Mouse (Mus musculus): ENCODE measurements around the gene BC028528. TPM values are rescaled to one million over a fixed set of nuclear protein-coding genes. Genes with fewer than 3 reads are reported as not detected.

BC028528 gene
- polyA plus RNA-seq, 1 experiment from 2014 or later, result 20.1 TPM

DNA sequence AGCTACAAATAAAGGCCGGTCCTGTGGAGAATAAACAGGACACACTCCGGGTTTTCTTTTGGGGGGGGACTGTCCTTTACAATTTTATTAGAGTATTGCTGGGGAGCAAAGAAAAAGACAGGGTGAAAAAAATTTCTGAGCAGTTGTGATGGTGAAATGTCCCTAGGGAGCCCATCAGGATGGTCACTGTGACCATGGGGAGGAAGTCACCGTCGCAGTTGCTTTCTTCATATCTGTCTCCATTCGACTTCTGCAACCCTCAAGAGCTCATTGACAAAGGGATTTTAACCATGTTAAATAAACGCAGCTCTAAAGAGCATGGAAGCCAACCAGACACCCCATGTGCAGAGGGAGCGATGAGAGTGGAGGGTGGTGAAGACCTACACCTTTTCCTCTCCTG is 25.0 kb upstream of the BC028528 start:
- ATAC-seq (ENCODE audit: low read depth), result no peak
- DNase-seq (ENCODE audit: low spot score), result no peak
- 73% methylated on average over 7 of the region's 7 CpGs for WGBS
- no peaks in the 10 kb centered on the region for H3K9me3 ChIP-seq (ENCODE audit: control insufficient read depth, low read length)
- H3K27me3 ChIP-seq (replicated peaks; ENCODE audit: control insufficient read depth, insufficient read depth, low read length), result no peaks in the 10 kb centered on the region
- H3K4me1 ChIP-seq (ENCODE audit: control insufficient read depth, insufficient read depth, low read length), result no peaks in the 10 kb centered on the region
- H3K27ac ChIP-seq (replicated peaks; ENCODE audit: low read depth, low read length), result no peak overlapping the region
- no peaks in the 10 kb centered on the region for H3K36me3 ChIP-seq (ENCODE audit: control insufficient read depth, insufficient read depth, low read length)
- H3K9ac ChIP-seq (ENCODE audit: low read depth, low read length), result no peak overlapping the region
- no peak overlapping the region for H3K4me3 ChIP-seq (ENCODE audit: low read depth, low read length)
- no peak overlapping the region for H3K4me2 ChIP-seq (ENCODE audit: low read depth, low read length)

DNA sequence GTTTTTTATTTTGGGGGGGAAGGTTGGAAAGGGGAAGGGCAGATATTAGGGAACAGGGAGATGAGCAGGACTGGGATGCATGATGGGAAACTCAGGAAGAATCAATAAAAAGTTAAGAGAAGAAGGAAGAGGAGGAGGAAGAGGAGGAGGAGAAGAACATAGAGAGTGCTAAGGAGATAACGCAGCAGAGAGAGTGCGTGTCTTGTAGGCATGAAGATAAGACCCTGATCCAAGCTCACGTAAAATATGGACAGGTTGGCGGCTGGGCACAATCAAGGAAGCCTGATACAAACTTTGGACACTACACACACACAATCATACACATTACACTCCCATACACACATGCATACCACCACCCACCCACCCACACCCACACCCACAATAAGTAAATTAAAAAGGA is 22.9 kb upstream of the BC028528 start:
- H3K27ac ChIP-seq (replicated peaks; ENCODE audit: low read depth, low read length), result no peak overlapping the region
- DNase-seq (ENCODE audit: low spot score) (no peak), ATAC-seq (ENCODE audit: low read depth) (no peak)
- H3K9me3 ChIP-seq (ENCODE audit: control insufficient read depth, low read length), result no peaks in the 10 kb centered on the region
- no peaks in the 10 kb centered on the region for H3K27me3 ChIP-seq (replicated peaks; ENCODE audit: control insufficient read depth, insufficient read depth, low read length)
- no peaks in the 10 kb centered on the region for H3K36me3 ChIP-seq (ENCODE audit: control insufficient read depth, insufficient read depth, low read length)
- no peak overlapping the region for H3K9ac ChIP-seq (ENCODE audit: low read depth, low read length)
- no peaks in the 10 kb centered on the region for H3K4me1 ChIP-seq (ENCODE audit: control insufficient read depth, insufficient read depth, low read length)
- H3K4me2 ChIP-seq (ENCODE audit: low read depth, low read length), result no peak overlapping the region
- WGBS, result 82% methylated on average over 4 of the region's 4 CpGs
- H3K4me3 ChIP-seq (ENCODE audit: low read depth, low read length), result no peak overlapping the region

DNA sequence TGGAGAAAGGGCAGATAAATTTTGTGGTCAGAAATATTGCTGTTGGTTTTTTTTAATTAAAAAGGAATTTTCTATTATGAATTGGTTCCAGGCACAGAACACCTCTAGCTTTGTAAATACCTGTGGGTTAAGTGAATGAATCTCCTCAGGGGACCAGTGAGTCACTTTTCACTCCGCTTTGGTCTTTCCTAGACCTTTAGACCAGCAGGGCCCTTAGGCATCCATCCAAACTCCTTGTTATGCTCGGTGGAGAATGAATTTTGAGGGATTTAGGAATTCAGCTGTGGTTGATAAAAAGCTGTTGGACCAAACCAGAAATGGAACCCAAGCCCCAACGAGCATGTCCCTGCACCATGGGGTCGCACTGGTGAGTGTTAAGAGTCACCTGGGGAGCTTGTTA is 15.8 kb upstream of the BC028528 start:
- Histone ChIP-seq H3K27me3 (replicated peaks; ENCODE audit: control insufficient read depth, insufficient read depth, low read length) (no peaks in the 10 kb centered on the region), H3K4me2 (ENCODE audit: low read depth, low read length) (no peak overlapping the region), H3K9me3 (ENCODE audit: control insufficient read depth, low read length) (no peaks in the 10 kb centered on the region), H3K4me3 (ENCODE audit: low read depth, low read length) (no peak overlapping the region), H3K9ac (ENCODE audit: low read depth, low read length) (no peak overlapping the region), H3K36me3 (ENCODE audit: control insufficient read depth, insufficient read depth, low read length) (no peaks in the 10 kb centered on the region), H3K27ac (replicated peaks; ENCODE audit: low read depth, low read length) (no peak overlapping the region), H3K4me1 (ENCODE audit: control insufficient read depth, insufficient read depth, low read length) (peaks cover 28% of the 10 kb centered on the region)
- no peak for ATAC-seq (ENCODE audit: low read depth)
- 34% methylated on average over 4 of the region's 4 CpGs for WGBS
- DNase-seq (ENCODE audit: low spot score), result no peak

DNA sequence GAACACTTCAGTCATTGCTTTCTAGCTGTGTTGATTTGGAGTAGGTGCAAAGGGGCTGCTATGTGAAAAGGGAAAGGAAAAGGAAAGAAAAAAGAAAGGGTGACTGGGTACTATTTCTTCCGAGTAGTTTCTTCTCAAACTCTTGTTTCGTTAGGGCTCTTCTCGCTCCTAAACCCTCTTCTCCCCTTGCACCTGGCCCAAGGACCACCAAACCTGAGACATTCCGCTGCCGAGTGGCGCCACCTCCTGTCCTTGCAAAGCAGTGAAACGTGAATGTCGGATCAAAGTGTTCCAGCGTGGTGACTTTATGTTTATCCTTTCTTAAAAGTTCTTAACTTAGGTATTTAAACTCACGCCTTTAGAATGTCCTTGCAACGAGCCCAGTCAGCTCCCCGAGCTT is 15.1 kb upstream of the BC028528 start:
- ATAC-seq (ENCODE audit: low read depth) (no peak), DNase-seq (ENCODE audit: low spot score) (peak; percentile 48)
- Histone ChIP-seq H3K9ac (ENCODE audit: low read depth, low read length) (0 out of 2 replicates have a peak overlapping the region, but pooled peaks have one; percentile 37), H3K36me3 (ENCODE audit: control insufficient read depth, insufficient read depth, low read length) (no peaks in the 10 kb centered on the region), H3K4me2 (ENCODE audit: low read depth, low read length) (peak overlapping the region; percentile 65), H3K27me3 (replicated peaks; ENCODE audit: control insufficient read depth, insufficient read depth, low read length) (no peaks in the 10 kb centered on the region), H3K4me1 (ENCODE audit: control insufficient read depth, insufficient read depth, low read length) (peaks cover 28% of the 10 kb centered on the region), H3K27ac (replicated peaks; ENCODE audit: low read depth, low read length) (no peak overlapping the region), H3K9me3 (ENCODE audit: control insufficient read depth, low read length) (no peaks in the 10 kb centered on the region), H3K4me3 (ENCODE audit: low read depth, low read length) (peak overlapping the region; percentile 22)
- WGBS, result under 1% methylated on average over 12 of the region's 12 CpGs

DNA sequence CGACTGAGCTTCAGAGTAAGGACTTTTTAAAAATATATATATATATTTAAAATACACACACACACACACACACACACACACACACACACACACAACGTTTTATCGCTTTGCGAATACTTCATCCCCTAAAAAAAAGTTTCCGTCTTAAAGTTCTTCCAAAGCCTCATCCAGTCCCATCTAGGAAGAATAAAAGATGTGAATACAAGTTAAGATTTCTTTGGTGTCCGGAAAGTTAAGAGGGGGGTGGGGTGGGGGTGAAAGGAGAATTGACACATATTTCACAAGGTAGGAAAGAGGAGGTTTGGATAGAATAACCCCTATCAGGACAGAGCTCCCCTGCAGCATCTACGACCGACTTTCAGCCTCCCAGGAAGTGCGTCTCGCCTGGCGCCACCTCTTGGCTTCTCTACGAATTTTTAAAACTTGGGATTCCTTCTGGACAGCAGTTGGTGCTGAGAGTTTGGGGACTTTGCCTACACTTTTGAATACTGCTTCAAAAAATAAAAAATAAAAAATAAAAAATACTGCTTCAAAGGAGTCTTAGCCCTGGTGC is 14.2 kb upstream of the BC028528 start:
- ATAC-seq (ENCODE audit: low read depth), result 0 out of 2 replicates have a peak, but pooled peaks have one; percentile 26
- H3K4me1 ChIP-seq (ENCODE audit: control insufficient read depth, insufficient read depth, low read length), result peaks cover 28% of the 10 kb centered on the region

DNA sequence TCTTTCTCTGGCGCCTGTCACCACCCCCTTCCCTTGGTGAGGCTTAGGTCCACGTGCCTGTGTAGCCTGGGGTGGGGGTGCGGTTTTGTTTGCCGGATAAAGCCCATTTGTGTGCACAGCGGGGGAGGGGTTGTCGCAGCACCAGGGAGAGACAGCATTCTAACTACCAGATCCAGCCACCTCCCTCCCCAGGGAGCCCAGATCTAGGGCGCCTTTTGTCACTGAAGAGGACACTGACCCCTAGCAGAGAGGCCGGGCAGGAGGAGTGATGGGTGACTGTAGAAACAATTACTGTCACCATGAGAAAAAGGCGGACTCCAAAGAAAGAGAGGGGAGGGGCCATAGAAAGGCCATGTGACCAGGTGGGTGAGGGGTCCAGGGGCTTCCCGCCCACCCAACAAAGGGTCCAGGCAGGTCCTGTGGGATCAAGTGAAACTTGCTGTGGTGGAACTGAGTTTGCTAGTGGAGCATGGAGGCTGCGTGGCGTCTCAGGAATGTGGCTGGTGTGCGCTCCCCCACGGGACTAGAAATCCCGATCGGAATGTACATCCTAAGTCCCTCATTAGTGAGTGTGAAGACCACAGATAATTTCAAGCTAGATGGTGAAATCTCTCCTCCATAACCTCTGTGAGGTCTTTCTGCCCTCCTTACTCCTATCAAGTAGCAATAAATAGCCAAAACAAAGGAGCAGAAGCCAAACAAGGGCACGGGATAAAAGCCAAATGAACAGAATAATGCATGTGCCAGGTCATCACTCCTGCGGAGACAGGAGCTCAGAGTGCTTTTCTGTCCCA is 13.5 kb upstream of the BC028528 start:
- DNase-seq (ENCODE audit: low spot score), result peak; percentile 64
- H3K9ac ChIP-seq (ENCODE audit: low read depth, low read length), result peak overlapping the region; percentile 38
- peak overlapping the region; percentile 65 for H3K4me2 ChIP-seq (ENCODE audit: low read depth, low read length)
- no peaks in the 10 kb centered on the region for H3K27me3 ChIP-seq (replicated peaks; ENCODE audit: control insufficient read depth, insufficient read depth, low read length)
- no peak overlapping the region for H3K27ac ChIP-seq (replicated peaks; ENCODE audit: low read depth, low read length)
- H3K36me3 ChIP-seq (ENCODE audit: control insufficient read depth, insufficient read depth, low read length), result no peaks in the 10 kb centered on the region
- peak overlapping the region; percentile 37 for H3K4me3 ChIP-seq (ENCODE audit: low read depth, low read length)
- peak; percentile 27; the same call in 1 of the 2 replicates for ATAC-seq (ENCODE audit: low read depth)
- under 1% methylated on average over 17 of the region's 18 CpGs for WGBS
- no peaks in the 10 kb centered on the region for H3K9me3 ChIP-seq (ENCODE audit: control insufficient read depth, low read length)
- H3K4me1 ChIP-seq (ENCODE audit: control insufficient read depth, insufficient read depth, low read length), result peaks cover 28% of the 10 kb centered on the region

More for the DNA sequence above, 14.2 kb upstream of the BC028528 start:
- no peaks in the 10 kb centered on the region for H3K27me3 ChIP-seq (replicated peaks; ENCODE audit: control insufficient read depth, insufficient read depth, low read length)
- no peaks in the 10 kb centered on the region for H3K9me3 ChIP-seq (ENCODE audit: control insufficient read depth, low read length)
- H3K4me3 ChIP-seq (ENCODE audit: low read depth, low read length), result peak overlapping the region; percentile 37
- peak; percentile 77 for DNase-seq (ENCODE audit: low spot score)
- no peak overlapping the region for H3K27ac ChIP-seq (replicated peaks; ENCODE audit: low read depth, low read length)
- H3K4me2 ChIP-seq (ENCODE audit: low read depth, low read length), result peak overlapping the region; percentile 65
- 0 out of 2 replicates have a peak overlapping the region, but pooled peaks have one; percentile 38 for H3K9ac ChIP-seq (ENCODE audit: low read depth, low read length)
- 0% methylated on average over 12 of the region's 12 CpGs for WGBS
- no peaks in the 10 kb centered on the region for H3K36me3 ChIP-seq (ENCODE audit: control insufficient read depth, insufficient read depth, low read length)

DNA sequence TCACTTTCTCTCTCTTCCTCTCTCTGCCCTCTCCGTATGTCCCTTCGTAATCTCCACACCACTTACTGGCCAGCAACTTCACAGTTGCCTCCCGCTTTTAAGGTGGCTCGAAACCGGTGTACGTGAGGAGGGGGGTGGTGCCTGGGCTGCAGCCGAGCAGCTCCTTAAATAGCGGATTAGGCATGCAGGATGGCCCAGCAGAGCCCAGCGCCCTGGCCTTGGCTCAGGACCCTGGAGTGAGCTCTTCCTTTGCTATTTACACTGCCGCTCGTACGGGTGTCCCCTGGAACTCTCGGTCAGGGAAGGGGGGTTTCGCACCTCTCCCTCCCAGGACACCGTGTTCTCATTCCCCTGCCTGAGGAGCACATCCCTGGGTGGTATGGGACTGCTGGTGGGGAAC is 12.8 kb upstream of the BC028528 start, which contains the start of gene Car14:
TSS of gene Car14 (minus strand) at position 124 of the 400 bp plus-strand sequence.
- Histone ChIP-seq H3K4me2 (ENCODE audit: low read depth, low read length) (peak within 1 kb of the TSS; percentile 65), H3K9ac (ENCODE audit: low read depth, low read length) (peak within 1 kb of the TSS; percentile 51), H3K36me3 (ENCODE audit: control insufficient read depth, insufficient read depth, low read length) (no peaks in the 10 kb centered on the region), H3K4me1 (ENCODE audit: control insufficient read depth, insufficient read depth, low read length) (peaks cover 28% of the 10 kb centered on the region), H3K27me3 (replicated peaks; ENCODE audit: control insufficient read depth, insufficient read depth, low read length) (no peaks in the 10 kb centered on the region), H3K27ac (replicated peaks; ENCODE audit: low read depth, low read length) (no peak within 1 kb of the TSS), H3K4me3 (ENCODE audit: low read depth, low read length) (peak within 1 kb of the TSS; percentile 37), H3K9me3 (ENCODE audit: control insufficient read depth, low read length) (no peaks in the 10 kb centered on the region)
- 1% methylated on average over 15 of the region's 15 CpGs for WGBS
- DNase-seq (ENCODE audit: low spot score), result no peak
- peak; percentile 15; the same call in 1 of the 2 replicates for ATAC-seq (ENCODE audit: low read depth)

DNA sequence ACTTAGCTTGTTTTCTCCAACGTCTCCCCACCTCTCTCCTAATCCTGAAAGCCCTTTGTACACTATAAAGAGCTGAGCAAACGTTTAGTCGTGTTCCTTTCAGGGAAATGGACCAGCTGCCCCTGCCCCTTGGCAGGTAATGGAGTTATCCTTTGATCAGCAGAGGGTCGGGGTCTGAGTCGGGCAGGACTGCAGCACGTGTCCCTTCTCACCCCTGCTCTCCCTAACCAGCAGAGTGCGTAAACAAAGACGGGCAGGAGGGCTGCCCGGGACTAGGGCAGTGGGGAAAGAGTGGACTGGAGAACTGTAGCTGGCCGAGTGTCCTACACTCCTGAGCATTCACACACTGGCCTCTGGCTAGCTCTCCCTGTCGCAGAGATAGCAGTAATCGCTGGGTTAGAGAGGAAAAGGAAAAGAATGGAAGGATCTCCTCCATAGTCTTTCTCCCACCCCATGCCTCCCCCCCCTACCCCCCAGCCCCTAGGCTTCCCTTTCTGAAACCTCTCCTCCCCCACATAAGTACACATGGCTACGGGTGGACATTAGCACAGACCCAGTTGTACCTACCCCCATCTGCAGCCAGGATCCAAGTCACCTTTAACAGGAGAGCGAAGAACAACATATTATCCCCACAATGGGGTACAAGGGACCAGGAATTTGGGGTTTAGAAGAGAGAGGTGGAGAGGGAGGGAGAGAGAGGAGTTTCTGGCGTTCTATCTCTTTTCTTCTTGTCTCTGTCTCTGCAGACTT is 12.1 kb upstream of the BC028528 start:
- WGBS, result 6% methylated on average over 15 of the region's 15 CpGs
- H3K27ac ChIP-seq (replicated peaks; ENCODE audit: low read depth, low read length), result no peak overlapping the region
- H3K9me3 ChIP-seq (ENCODE audit: control insufficient read depth, low read length), result no peaks in the 10 kb centered on the region
- H3K9ac ChIP-seq (ENCODE audit: low read depth, low read length), result peak overlapping the region; percentile 51
- ATAC-seq (ENCODE audit: low read depth) (no peak), DNase-seq (ENCODE audit: low spot score) (no peak)
- H3K4me3 ChIP-seq (ENCODE audit: low read depth, low read length), result peak overlapping the region; percentile 37
- peak overlapping the region; percentile 65 for H3K4me2 ChIP-seq (ENCODE audit: low read depth, low read length)
- no peaks in the 10 kb centered on the region for H3K36me3 ChIP-seq (ENCODE audit: control insufficient read depth, insufficient read depth, low read length)
- peaks cover 28% of the 10 kb centered on the region for H3K4me1 ChIP-seq (ENCODE audit: control insufficient read depth, insufficient read depth, low read length)
- no peaks in the 10 kb centered on the region for H3K27me3 ChIP-seq (replicated peaks; ENCODE audit: control insufficient read depth, insufficient read depth, low read length)

Measured in embryonic facial prominence, embryonic 14.5 days (tissue).